Mouse (Mus musculus): ENCODE results near the gene Trp53tg5.

Trp53tg5 gene

GRCm38 (mm10) chr2:164473624-164474023 lies at the start of gene Trp53tg5:
TSS of gene Trp53tg5 (minus strand) at chr2:164473724.
- DNase-seq (ENCODE audit: low spot score) = no peak

- DNase-seq (ENCODE audit: low spot score) = no peak
Measured at GRCm38 (mm10) chr2:164522280-164522679, 48.8 kb upstream of the Trp53tg5 start.

- DNase-seq (ENCODE audit: low spot score) = peak; percentile 51
Measured at GRCm38 (mm10) chr2:164521841-164522240, 48.3 kb upstream of the Trp53tg5 start.

GRCm38 (mm10) chr2:164520782-164521181 lies 47.3 kb upstream of the Trp53tg5 start:
- DNase-seq (ENCODE audit: low spot score) = peak; percentile 82

GRCm38 (mm10) chr2:164519171-164519526 lies 45.6 kb upstream of the Trp53tg5 start:
- no peak for DNase-seq (ENCODE audit: low spot score)

GRCm38 (mm10) chr2:164518266-164519170 lies 45.0 kb upstream of the Trp53tg5 start:
- DNase-seq (ENCODE audit: low spot score) = no peak

- peak; percentile 75 for DNase-seq (ENCODE audit: low spot score)
Measured at GRCm38 (mm10) chr2:164517485-164518221, 44.1 kb upstream of the Trp53tg5 start.

- DNase-seq (ENCODE audit: low spot score) = no peak
Measured at GRCm38 (mm10) chr2:164516592-164516991, 43.1 kb upstream of the Trp53tg5 start.

- DNase-seq (ENCODE audit: low spot score) = no peak
Measured at GRCm38 (mm10) chr2:164515897-164516296, 42.4 kb upstream of the Trp53tg5 start.

- no peak for DNase-seq (ENCODE audit: low spot score)
Measured at GRCm38 (mm10) chr2:164514916-164515315, 41.4 kb upstream of the Trp53tg5 start.

- DNase-seq (ENCODE audit: low spot score) = peak; percentile 85
Measured at GRCm38 (mm10) chr2:164513389-164513788, 39.9 kb upstream of the Trp53tg5 start.

GRCm38 (mm10) chr2:164512121-164512909 lies 38.8 kb upstream of the Trp53tg5 start:
- peak; percentile 57 for DNase-seq (ENCODE audit: low spot score)

GRCm38 (mm10) chr2:164510621-164511190 lies 37.2 kb upstream of the Trp53tg5 start:
- DNase-seq (ENCODE audit: low spot score) = peak; percentile 50

- DNase-seq (ENCODE audit: low spot score) = no peak
Measured at GRCm38 (mm10) chr2:164507811-164508210, 34.3 kb upstream of the Trp53tg5 start.

- no peak for DNase-seq (ENCODE audit: low spot score)
Measured at GRCm38 (mm10) chr2:164505619-164506347, 32.3 kb upstream of the Trp53tg5 start.

- no peak for DNase-seq (ENCODE audit: low spot score)
Measured at GRCm38 (mm10) chr2:164504919-164505318, 31.4 kb upstream of the Trp53tg5 start.

- no peak for DNase-seq (ENCODE audit: low spot score)
Measured at GRCm38 (mm10) chr2:164500511-164500910, 27.0 kb upstream of the Trp53tg5 start.

- no peak for DNase-seq (ENCODE audit: low spot score)
Measured at GRCm38 (mm10) chr2:164499317-164499716, 25.8 kb upstream of the Trp53tg5 start.

- no peak for DNase-seq (ENCODE audit: low spot score)
Measured at GRCm38 (mm10) chr2:164497691-164498268, 24.3 kb upstream of the Trp53tg5 start.

- DNase-seq (ENCODE audit: low spot score) = peak; percentile 89
Measured at GRCm38 (mm10) chr2:164496847-164497690, 23.5 kb upstream of the Trp53tg5 start, which contains the start of gene Pigt. TSS of gene Pigt (plus strand) at chr2:164497520.
